Mouse (Mus musculus) neural tube, embryonic 12.5 days (tissue): ENCODE data around the gene Gm5089. TPM values are rescaled to one million over a fixed set of nuclear protein-coding genes. Genes with fewer than 3 reads are reported as not detected.
A peak's percentile ranks its signal among the peaks of the same experiment; 100 is the strongest.

Experiments used
- ATAC-seq: fragments of 200-750 bp; cut with Nextera tagmentation; 2 replicates; pipeline ENCODE4 v1.8.0; 2017; ENCODE audit warnings: low read depth, mild to moderate bottlenecking, moderate TSS enrichment, moderate library complexity; ENCODE audit not compliant: low FRiP score
- H3K27ac ChIP-seq: fragments of 300-500 bp; sonication (generic); 2 replicates; pipeline ENCODE4 v1.5.1; 2016
- H3K27me3 ChIP-seq: fragments of 300-500 bp; sonication (generic); replicated peaks from 2 replicates; pipeline ENCODE4 v1.6.1; 2016; ENCODE audit warnings: mild to moderate bottlenecking
- H3K36me3 ChIP-seq: fragments of 300-500 bp; sonication (generic); 2 replicates; pipeline ENCODE4 v1.6.1; 2016; ENCODE audit warnings: mild to moderate bottlenecking
- H3K4me1 ChIP-seq: fragments of 300-500 bp; sonication (generic); 2 replicates; pipeline ENCODE4 v1.6.1; 2016
- H3K4me2 ChIP-seq: fragments of 300-500 bp; sonication (generic); replicated peaks from 2 replicates; pipeline ENCODE4 v1.6.1; 2016; ENCODE audit warnings: mild to moderate bottlenecking
- H3K4me3 ChIP-seq: fragments of 300-500 bp; sonication (generic); 2 replicates; pipeline ENCODE4 v1.5.1; 2016
- H3K9ac ChIP-seq: fragments of 300-500 bp; sonication (generic); 2 replicates; pipeline ENCODE4 v1.6.1; 2016; ENCODE audit warnings: mild to moderate bottlenecking
- H3K9me3 ChIP-seq: fragments of 300-500 bp; sonication (generic); 2 replicates; pipeline ENCODE4 v1.6.1; 2016; ENCODE audit warnings: mild to moderate bottlenecking
- WGBS: fragments of 180-500 bp; shearing (Covaris S2); methylation state at CpG from one replicate; pipeline ENCODE4 v1.1.7; 2016; 5-methylcytosine and 5-hydroxymethylcytosine counted together
- polyA plus RNA-seq: library from polyadenylated mRNA; unstranded; fragments of >200 nt; fragmentation: Nextera tagmentation; extraction: Ambion mirVana; gene quantifications from 2 replicates; pipeline ENCODE4 v1.2.1, GENCODE M21; 2016

The Gm5089 gene
- polyA plus RNA-seq, 1 experiment from 2014 or later: 1.3 TPM

DNA sequence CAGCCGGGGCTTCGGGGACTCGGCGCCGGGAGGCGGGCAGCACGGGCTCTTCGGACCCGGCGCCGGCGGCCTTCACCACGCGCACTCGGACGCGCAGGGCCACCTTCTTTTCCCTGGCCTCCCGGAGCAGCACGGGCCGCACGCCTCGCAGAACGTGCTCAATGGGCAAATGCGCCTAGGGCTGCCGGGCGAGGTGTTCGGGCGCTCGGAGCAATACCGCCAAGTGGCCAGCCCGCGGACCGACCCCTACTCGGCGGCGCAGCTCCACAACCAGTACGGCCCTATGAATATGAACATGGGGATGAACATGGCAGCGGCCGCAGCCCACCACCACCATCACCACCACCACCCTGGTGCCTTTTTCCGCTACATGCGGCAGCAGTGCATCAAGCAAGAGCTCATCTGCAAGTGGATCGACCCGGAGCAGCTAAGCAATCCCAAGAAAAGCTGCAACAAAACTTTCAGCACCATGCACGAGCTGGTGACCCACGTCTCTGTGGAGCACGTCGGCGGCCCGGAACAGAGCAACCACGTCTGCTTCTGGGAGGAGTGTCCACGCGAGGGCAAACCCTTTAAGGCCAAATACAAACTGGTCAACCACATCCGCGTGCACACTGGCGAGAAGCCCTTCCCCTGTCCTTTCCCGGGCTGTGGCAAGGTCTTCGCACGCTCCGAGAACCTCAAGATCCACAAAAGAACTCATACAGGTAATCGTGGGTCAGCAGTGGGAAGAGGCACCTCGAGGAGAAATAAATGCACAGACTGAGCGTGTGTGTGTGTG is 25.3 kb upstream of the Gm5089 start:
- H3K9ac ChIP-seq: peak overlapping the region; percentile 92
- peak overlapping the region; percentile 69 for H3K4me3 ChIP-seq
- no peaks in the 10 kb centered on the region for H3K36me3 ChIP-seq
- H3K9me3 ChIP-seq: no peaks in the 10 kb centered on the region
- H3K4me1 ChIP-seq: peaks cover 35% of the 10 kb centered on the region
- H3K27ac ChIP-seq: peak overlapping the region; percentile 92
- peaks cover 59% of the 10 kb centered on the region for H3K27me3 ChIP-seq
- peak overlapping the region; percentile 73 for H3K4me2 ChIP-seq
- no peak for ATAC-seq
- whole genome bisulfite sequencing: under 1% methylated on average over 62 of the region's 62 CpGs

DNA sequence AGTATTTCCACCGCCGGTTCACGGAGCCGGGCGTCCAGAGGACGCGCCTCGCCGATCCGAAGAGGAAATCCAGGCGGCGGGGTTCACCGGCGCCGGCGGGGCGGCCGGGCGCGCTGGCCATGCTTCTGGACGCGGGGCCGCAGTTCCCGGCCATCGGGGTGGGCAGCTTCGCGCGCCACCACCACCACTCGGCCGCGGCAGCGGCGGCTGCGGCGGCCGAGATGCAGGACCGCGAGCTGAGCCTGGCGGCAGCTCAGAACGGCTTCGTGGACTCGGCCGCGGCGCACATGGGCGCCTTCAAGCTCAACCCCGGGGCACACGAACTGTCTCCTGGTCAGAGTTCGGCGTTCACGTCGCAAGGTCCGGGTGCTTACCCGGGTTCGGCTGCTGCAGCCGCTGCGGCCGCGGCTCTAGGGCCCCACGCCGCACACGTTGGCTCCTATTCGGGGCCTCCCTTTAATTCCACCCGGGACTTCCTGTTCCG is 24.7 kb upstream of the Gm5089 start:
- peak overlapping the region; percentile 69 for H3K4me3 ChIP-seq
- no peak for ATAC-seq
- peak overlapping the region; percentile 92 for H3K27ac ChIP-seq
- H3K9ac ChIP-seq: peak overlapping the region; percentile 92
- H3K4me2 ChIP-seq: peak overlapping the region; percentile 73
- H3K9me3 ChIP-seq: no peaks in the 10 kb centered on the region
- no peaks in the 10 kb centered on the region for H3K36me3 ChIP-seq
- H3K4me1 ChIP-seq: peaks cover 35% of the 10 kb centered on the region
- H3K27me3 ChIP-seq: peaks cover 61% of the 10 kb centered on the region
- under 1% methylated on average over 65 of the region's 65 CpGs for whole genome bisulfite sequencing

DNA sequence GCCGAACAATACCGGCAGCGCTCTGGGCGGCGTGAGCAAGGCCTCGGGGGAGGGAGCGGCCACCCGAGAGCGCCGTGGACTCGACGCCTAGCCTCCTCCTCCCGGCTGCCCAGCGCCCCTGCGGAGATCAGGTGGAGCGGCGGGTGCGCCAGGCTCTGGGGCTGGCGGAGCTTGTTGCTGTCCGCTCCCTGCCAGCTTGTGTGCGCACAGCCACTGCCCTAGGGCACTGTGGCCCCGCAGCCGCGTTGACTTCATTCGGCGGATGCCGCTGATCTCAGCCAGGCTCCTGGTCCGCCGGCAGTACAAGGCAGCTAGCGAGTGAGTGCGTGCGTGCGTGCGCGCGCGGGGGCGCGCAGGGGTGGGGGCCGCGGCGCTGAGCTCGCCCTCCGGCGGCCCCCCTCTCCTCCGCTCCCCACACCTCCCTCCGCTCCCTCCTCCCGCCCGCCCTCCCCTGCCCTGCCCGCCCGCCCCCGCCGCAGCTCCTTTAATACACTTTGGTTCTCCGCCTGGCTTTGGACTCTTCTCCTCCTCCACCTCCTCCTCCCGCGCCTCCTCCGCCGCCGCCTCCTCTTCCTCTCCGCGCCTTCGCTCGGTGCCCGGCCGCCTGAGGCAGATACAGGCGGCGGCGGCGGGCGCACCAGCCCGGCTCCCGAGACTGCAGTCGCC is 24.1 kb upstream of the Gm5089 start, which contains the start of gene Zic2:
Gene Zic2 (plus strand): TSS at position 545 of the 666 bp plus-strand sequence.
- Histone ChIP-seq H3K9ac (peak within 1 kb of the TSS; percentile 92), H3K4me1 (peaks cover 35% of the 10 kb centered on the region), H3K4me2 (peak within 1 kb of the TSS; percentile 73), H3K36me3 (no peaks in the 10 kb centered on the region), H3K4me3 (peak within 1 kb of the TSS; percentile 69), H3K9me3 (no peaks in the 10 kb centered on the region), H3K27me3 (peaks cover 62% of the 10 kb centered on the region), H3K27ac (peak within 1 kb of the TSS; percentile 92)
- ATAC-seq: peak; percentile 75
- under 1% methylated on average over 57 of the region's 73 CpGs for WGBS

DNA sequence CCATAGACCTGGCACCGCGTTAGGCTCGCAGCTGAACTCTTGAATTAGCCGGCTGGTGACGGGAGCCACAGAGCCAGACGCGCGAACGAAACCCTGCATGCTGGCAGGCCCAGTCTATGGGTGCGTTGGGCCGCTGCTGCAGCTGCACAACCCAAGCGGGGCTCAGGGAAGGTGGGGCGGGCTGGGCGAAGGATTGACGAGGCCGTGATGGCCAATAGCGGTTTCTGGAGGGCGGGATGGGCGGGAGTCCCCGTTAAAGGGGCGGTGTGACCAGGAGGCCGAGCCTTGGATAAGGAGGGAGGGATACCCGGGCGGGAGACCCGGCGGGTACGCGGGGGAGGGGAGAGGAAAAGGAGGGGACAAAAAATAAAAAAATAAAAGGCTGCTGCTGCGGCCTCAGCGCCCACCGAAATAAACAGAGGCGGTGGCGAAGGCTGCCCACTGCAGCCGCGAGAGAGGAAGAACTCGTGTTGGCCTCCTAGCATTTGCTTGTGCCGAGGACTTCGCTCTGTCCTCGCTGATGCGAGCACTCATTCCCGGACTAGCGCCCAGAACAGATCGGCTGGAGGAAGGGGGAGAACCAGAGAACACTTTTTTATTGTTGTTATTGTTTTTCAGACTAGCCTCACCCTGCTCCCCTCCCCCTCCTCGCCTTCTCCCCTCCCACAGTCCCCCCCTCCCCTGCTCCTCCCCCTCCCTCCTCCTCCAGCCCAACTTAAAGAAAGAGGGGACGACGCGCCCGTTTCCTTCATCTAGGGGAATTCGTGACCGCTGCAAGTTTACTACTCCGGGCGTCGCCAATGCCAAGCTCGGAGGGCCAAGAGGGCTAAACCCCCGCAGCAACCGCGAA is 23.4 kb upstream of the Gm5089 start:
- WGBS: under 1% methylated on average over 57 of the region's 57 CpGs
- peak overlapping the region; percentile 73 for H3K4me2 ChIP-seq
- H3K36me3 ChIP-seq: no peaks in the 10 kb centered on the region
- peak overlapping the region; percentile 92 for H3K9ac ChIP-seq
- peak overlapping the region; percentile 92 for H3K27ac ChIP-seq
- peaks cover 69% of the 10 kb centered on the region for H3K27me3 ChIP-seq
- ATAC-seq: peak; percentile 87
- no peaks in the 10 kb centered on the region for H3K9me3 ChIP-seq
- H3K4me3 ChIP-seq: peak overlapping the region; percentile 69
- peaks cover 35% of the 10 kb centered on the region for H3K4me1 ChIP-seq

DNA sequence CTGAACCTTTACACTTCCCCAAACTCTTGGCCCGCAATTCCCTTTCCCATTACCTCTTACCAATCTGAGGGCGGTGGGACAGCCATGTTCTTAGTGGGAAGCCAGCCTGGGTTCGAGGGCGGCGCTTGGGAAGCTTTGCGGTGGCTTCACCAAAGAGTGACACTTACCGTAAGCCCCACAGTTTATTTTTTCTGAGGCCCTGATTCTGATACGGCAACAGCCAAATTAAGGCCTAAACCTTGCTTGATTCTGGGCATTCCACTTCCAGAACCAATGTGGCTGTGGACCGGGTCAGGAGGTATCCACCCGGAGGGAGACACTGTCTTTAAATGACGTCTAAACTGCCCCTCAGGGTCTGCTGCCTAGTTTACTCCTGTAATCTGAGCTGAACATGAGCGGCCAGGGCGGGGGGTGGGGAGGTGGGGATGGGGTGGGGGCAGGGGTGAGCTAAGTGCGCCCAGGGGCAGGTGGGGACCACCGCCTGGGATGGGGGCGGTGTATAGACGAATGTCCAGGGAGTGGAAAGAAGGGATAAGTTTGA is 22.4 kb upstream of the Gm5089 start:
- 0 out of 2 replicates have a peak, but pooled peaks have one; percentile 0 for ATAC-seq
- peaks cover 70% of the 10 kb centered on the region for H3K27me3 ChIP-seq
- H3K4me1 ChIP-seq: peaks cover 35% of the 10 kb centered on the region
- peak overlapping the region; percentile 73 for H3K4me2 ChIP-seq
- WGBS: 3% methylated on average over 17 of the region's 17 CpGs
- no peaks in the 10 kb centered on the region for H3K36me3 ChIP-seq
- peak overlapping the region; percentile 69 for H3K4me3 ChIP-seq
- H3K27ac ChIP-seq: 0 out of 2 replicates have a peak overlapping the region, but pooled peaks have one; percentile 43
- H3K9ac ChIP-seq: peak overlapping the region; percentile 35; the same call in 1 of the 2 replicates
- H3K9me3 ChIP-seq: no peaks in the 10 kb centered on the region

DNA sequence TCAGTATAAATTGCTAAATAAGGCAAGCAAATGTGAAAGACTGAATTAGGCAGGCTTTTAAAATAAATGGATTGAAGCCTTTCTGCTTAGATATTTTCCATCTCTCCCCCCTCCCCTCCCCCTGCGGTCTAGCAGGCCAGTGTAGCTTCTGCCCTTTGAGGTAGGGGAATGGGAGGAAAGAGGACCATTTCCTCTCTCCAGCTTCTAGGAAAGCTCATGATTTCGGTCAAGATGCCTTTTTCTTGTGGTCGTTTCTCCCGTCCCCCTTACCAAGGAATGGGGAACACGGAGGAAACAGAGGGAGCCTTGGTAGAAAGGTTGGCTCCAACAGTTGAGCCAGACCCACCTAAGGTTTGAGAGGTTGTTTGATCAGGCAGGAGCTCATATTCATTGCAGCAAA is 21.7 kb upstream of the Gm5089 start:
- no peak for ATAC-seq
- Histone ChIP-seq H3K27me3 (peaks cover 73% of the 10 kb centered on the region), H3K9me3 (no peaks in the 10 kb centered on the region), H3K4me3 (peak overlapping the region; percentile 69), H3K36me3 (no peaks in the 10 kb centered on the region), H3K27ac (no peak overlapping the region), H3K4me1 (peaks cover 34% of the 10 kb centered on the region), H3K9ac (peak overlapping the region; percentile 35; the same call in 1 of the 2 replicates), H3K4me2 (peak overlapping the region; percentile 73)
- WGBS: 4% methylated on average over 5 of the region's 5 CpGs

DNA sequence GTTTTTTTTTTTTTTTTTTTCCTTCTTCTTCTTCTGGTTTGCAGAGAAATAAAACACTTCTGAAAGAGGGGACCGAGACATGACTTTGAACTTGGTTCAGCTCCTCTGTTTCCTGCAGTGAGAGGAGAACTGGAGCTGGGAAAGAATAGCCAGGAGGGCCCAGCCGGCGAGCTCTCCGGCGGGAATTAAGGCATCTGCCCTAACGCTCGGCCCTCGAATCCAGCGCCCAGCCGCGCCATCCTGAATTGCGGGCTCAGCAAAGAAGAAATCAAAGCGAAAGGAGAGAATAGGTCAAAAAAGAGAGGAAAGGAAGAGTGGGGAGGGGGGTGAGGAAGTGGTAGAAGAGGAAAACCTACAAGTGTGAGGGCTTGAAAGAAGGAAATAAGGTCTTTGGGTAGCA is 21.2 kb upstream of the Gm5089 start:
- H3K27ac ChIP-seq: no peak overlapping the region
- H3K36me3 ChIP-seq: no peaks in the 10 kb centered on the region
- peaks cover 78% of the 10 kb centered on the region for H3K27me3 ChIP-seq
- no peaks in the 10 kb centered on the region for H3K9me3 ChIP-seq
- WGBS: 2% methylated on average over 13 of the region's 13 CpGs
- no peak for ATAC-seq
- peak overlapping the region; percentile 53; the same call in 1 of the 2 replicates for H3K9ac ChIP-seq
- H3K4me1 ChIP-seq: peaks cover 34% of the 10 kb centered on the region
- H3K4me2 ChIP-seq: peak overlapping the region; percentile 73
- H3K4me3 ChIP-seq: peak overlapping the region; percentile 23; the same call in 1 of the 2 replicates

DNA sequence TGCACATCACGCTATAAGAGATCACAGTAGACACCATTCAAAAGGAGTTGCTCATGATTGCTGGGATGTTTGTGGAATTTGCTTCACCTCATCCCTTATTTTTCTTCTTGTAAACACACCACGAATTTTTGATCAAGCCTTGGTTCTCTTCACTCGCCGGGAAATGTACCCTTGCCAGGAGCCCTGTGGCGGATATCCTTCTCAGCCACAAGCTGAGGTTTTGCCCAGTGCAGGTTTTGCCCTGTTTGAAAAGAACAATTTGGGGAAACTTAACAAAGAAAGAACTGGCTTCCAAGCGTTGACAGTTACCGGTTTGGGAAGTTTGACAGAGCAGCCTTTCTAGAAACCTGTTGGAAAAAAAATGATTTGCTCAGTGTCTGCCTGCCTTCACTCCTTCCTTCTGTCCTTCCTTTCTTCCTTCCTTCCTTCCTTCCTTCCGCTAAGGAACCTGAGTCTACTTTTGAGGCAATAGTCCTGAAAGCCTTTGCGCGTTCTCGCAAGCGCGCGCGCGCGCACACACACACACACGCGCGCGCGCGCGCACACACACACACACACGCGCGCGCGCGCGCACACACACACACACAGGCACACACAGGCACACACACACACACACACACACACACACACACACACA is 20.7 kb upstream of the Gm5089 start:
- no peak for ATAC-seq
- peak overlapping the region; percentile 5; the same call in 1 of the 2 replicates for H3K4me3 ChIP-seq
- no peak overlapping the region for H3K9ac ChIP-seq
- peaks cover 84% of the 10 kb centered on the region for H3K27me3 ChIP-seq
- H3K9me3 ChIP-seq: no peaks in the 10 kb centered on the region
- peak overlapping the region; percentile 73; the same call in 1 of the 2 replicates for H3K4me2 ChIP-seq
- H3K4me1 ChIP-seq: peaks cover 34% of the 10 kb centered on the region
- H3K27ac ChIP-seq: no peak overlapping the region
- H3K36me3 ChIP-seq: no peaks in the 10 kb centered on the region
- 10% methylated on average over 23 of the region's 31 CpGs for WGBS

DNA sequence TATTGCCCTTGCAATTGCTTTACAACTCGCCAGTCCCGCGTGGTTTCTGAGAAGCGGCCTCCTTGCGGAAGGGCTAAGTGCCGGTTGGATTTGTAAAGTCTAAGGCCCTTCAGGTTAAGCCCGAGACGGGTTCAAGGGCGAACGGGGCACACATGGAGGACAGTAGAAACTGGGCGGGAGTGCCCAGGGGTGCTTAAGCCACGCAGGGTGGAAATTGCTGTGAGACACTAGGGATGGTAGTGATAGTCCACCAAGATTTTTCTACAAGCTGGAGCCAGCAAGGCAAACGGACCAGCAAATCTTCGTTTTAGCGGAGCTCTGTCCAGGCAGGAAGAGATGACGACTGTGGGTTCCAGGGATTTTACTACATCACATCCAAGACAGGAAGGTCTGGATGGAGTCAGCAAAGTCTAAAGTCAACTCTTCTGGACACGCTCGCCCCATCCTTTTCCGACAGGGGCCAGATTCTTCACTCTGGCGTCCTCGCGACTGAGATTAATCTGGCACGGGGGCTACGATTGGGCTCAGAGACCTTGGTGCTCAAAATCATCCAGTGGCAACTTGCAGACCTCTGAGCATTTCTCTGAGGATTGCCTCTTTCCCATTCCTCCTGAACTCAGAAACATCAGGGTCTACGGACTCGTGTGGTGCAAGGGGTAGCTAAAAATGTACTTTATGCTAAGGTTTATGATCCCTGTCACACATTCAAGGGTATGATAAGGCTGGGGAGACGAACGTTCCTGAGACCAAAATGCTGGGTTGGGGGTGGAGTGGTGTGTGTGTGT is 18.2 kb upstream of the Gm5089 start:
- no peak for ATAC-seq
- H3K27ac ChIP-seq: no peak overlapping the region
- no peaks in the 10 kb centered on the region for H3K36me3 ChIP-seq
- peaks cover 83% of the 10 kb centered on the region for H3K27me3 ChIP-seq
- WGBS: 3% methylated on average over 28 of the region's 28 CpGs
- 0 out of 2 replicates have a peak overlapping the region, but pooled peaks have one; percentile 13 for H3K9ac ChIP-seq
- H3K4me1 ChIP-seq: peaks cover 31% of the 10 kb centered on the region
- H3K9me3 ChIP-seq: no peaks in the 10 kb centered on the region
- 0 out of 2 replicates have a peak overlapping the region, but pooled peaks have one; percentile 5 for H3K4me3 ChIP-seq
- H3K4me2 ChIP-seq: peak overlapping the region; percentile 51
